Mouse (Mus musculus) layer of hippocampus, postnatal 36 days (tissue): Measurements from ENCODE around the gene Hoxa10. TPM values are rescaled to one million over a fixed set of nuclear protein-coding genes. Genes with fewer than 3 reads are reported as not detected.

Experiments used
- microRNA-seq, 2 experiments: library from miRNA; unstranded; fragments of <30 nt; microRNA quantifications; one replicate each; pipeline ENCODE4 v1.2.0; 2021
- total RNA-seq, 2 experiments: library from RNA; stranded (reverse); gene quantifications; 2 replicates each; pipeline ENCODE4 v1.2.3; 2021

The Hoxa10 gene
- total RNA-seq, 2 experiments from 2014 or later: not detected

Small RNA genes lying within 50 kb of the gene (microRNA-seq; reads per million reads assigned to microRNA genes)
- gene Mir196b: 12.9 to 15.8 reads per million in 2 experiments

Other genes with a start within 250 kb of the Hoxa10 start
- 10 to 100 TPM; 16.7 to 16.9 TPM for gene Skap2, start 228.3 kb downstream of the Hoxa10 start, total RNA-seq
- not detected for gene Hoxa1, start 82.5 kb downstream of the Hoxa10 start, total RNA-seq
- not detected for gene Hoxa2, start 76.0 kb downstream of the Hoxa10 start, total RNA-seq
- not detected for gene 5730596B20Rik, start 63.4 kb downstream of the Hoxa10 start, total RNA-seq
- not detected for gene Hoxa4, start 49.1 kb downstream of the Hoxa10 start, total RNA-seq
- gene Hoxa5, start 36.3 kb downstream of the Hoxa10 start, total RNA-seq: not detected
- not detected for gene Hoxa6, start 32.1 kb downstream of the Hoxa10 start, total RNA-seq
- gene Hoxa3, start 27.5 kb downstream of the Hoxa10 start, total RNA-seq: not detected
- not detected for gene Gm28308, start 27.5 kb downstream of the Hoxa10 start, total RNA-seq
- not detected for gene Hoxa7, start 19.0 kb downstream of the Hoxa10 start, total RNA-seq
- not detected for gene Hoxa9, start 9.8 kb downstream of the Hoxa10 start, total RNA-seq
- gene Hoxa11, start 5.0 kb upstream of the Hoxa10 start, total RNA-seq: not detected
- not detected for gene Hoxa13, start 20.0 kb upstream of the Hoxa10 start, total RNA-seq
- not detected for gene Evx1, start 72.6 kb upstream of the Hoxa10 start, total RNA-seq